Mouse (Mus musculus): ENCODE data around the gene Kcnk12.
A peak's percentile ranks its signal among the peaks of the same experiment; 100 is the strongest.

The Kcnk12 gene

GRCm38 (mm10) chr17:87785721-87786120 lies 12.1 kb downstream of the Kcnk12 start:
- no peak for DNase-seq (ENCODE audit: low read depth, low spot score)

GRCm38 (mm10) chr17:87784911-87785310 lies 12.9 kb downstream of the Kcnk12 start:
- no peak for DNase-seq (ENCODE audit: low read depth, low spot score)

GRCm38 (mm10) chr17:87784141-87784831 lies 13.5 kb downstream of the Kcnk12 start:
- no peak for DNase-seq (ENCODE audit: low read depth, low spot score)

GRCm38 (mm10) chr17:87781244-87781643 lies 16.6 kb downstream of the Kcnk12 start:
- no peak for DNase-seq (ENCODE audit: low read depth, low spot score)

- no peak for DNase-seq (ENCODE audit: low read depth, low spot score)
These were observed 17.6 kb downstream of the Kcnk12 start for GRCm38 (mm10) chr17:87780164-87780563.

- no peak for DNase-seq (ENCODE audit: low read depth, low spot score)
These were observed 22.8 kb downstream of the Kcnk12 start for GRCm38 (mm10) chr17:87774982-87775381.

- peak; percentile 43 for DNase-seq (ENCODE audit: low read depth, low spot score)
These were observed 24.6 kb downstream of the Kcnk12 start for GRCm38 (mm10) chr17:87773175-87773574.

- no peak for DNase-seq (ENCODE audit: low read depth, low spot score)
These were observed 27.0 kb downstream of the Kcnk12 start for GRCm38 (mm10) chr17:87770766-87771165.

GRCm38 (mm10) chr17:87766888-87767287 lies 30.9 kb downstream of the Kcnk12 start:
- no peak for DNase-seq (ENCODE audit: low read depth, low spot score)

GRCm38 (mm10) chr17:87765031-87765430 lies 32.8 kb downstream of the Kcnk12 start:
- no peak for DNase-seq (ENCODE audit: low read depth, low spot score)

- no peak for DNase-seq (ENCODE audit: low read depth, low spot score)
These were observed 34.6 kb downstream of the Kcnk12 start for GRCm38 (mm10) chr17:87763146-87763545.

GRCm38 (mm10) chr17:87760315-87760714 lies 37.5 kb downstream of the Kcnk12 start:
- no peak for DNase-seq (ENCODE audit: low read depth, low spot score)

- peak; percentile 71 for DNase-seq (ENCODE audit: low read depth, low spot score)
These were observed 51.6 kb downstream of the Kcnk12 start for GRCm38 (mm10) chr17:87745926-87746888.

- DNase-seq (ENCODE audit: low read depth, low spot score) = no peak
These were observed 52.5 kb downstream of the Kcnk12 start for GRCm38 (mm10) chr17:87744985-87745925.

- DNase-seq (ENCODE audit: low read depth, low spot score) = no peak
These were observed 58.0 kb downstream of the Kcnk12 start for GRCm38 (mm10) chr17:87739835-87740234.

GRCm38 (mm10) chr17:87737144-87737543 lies 60.6 kb downstream of the Kcnk12 start:
- DNase-seq (ENCODE audit: low read depth, low spot score) = no peak

- no peak for DNase-seq (ENCODE audit: low read depth, low spot score)
These were observed 63.3 kb downstream of the Kcnk12 start for GRCm38 (mm10) chr17:87734471-87734870.

GRCm38 (mm10) chr17:87731962-87732361 lies 65.8 kb downstream of the Kcnk12 start:
- DNase-seq (ENCODE audit: low read depth, low spot score) = no peak

- DNase-seq (ENCODE audit: low read depth, low spot score) = no peak
These were observed 71.1 kb downstream of the Kcnk12 start for GRCm38 (mm10) chr17:87726489-87727356.

- DNase-seq (ENCODE audit: low read depth, low spot score) = no peak
These were observed 73.1 kb downstream of the Kcnk12 start for GRCm38 (mm10) chr17:87724727-87725126.

- DNase-seq (ENCODE audit: low read depth, low spot score) = no peak
These were observed 97.7 kb downstream of the Kcnk12 start for GRCm38 (mm10) chr17:87700101-87700500.
